Mouse (Mus musculus) lung, postnatal 10 days (tissue): ENCODE measurements around the gene Myo5a.

Experiments
- DNase-seq: peaks from one replicate; pipeline ENCODE4 v3.0.0; 2021

The Myo5a gene

GRCm38 (mm10) chr9:75070457-75071028 lies at the start of gene Myo5a:
Gene Myo5a (plus strand): TSS chr9:75071015.
- no peak for DNase-seq

- DNase-seq = no peak
Measured at GRCm38 (mm10) chr9:75022546-75022945, 48.3 kb upstream of the Myo5a start.

- DNase-seq = no peak
Measured at GRCm38 (mm10) chr9:75023150-75023894, 47.5 kb upstream of the Myo5a start.

GRCm38 (mm10) chr9:75024089-75024488 lies 46.7 kb upstream of the Myo5a start:
- no peak for DNase-seq

GRCm38 (mm10) chr9:75025689-75026088 lies 45.1 kb upstream of the Myo5a start:
- no peak for DNase-seq

GRCm38 (mm10) chr9:75032408-75032807 lies 38.4 kb upstream of the Myo5a start:
- DNase-seq = no peak

GRCm38 (mm10) chr9:75033141-75033540 lies 37.7 kb upstream of the Myo5a start:
- no peak for DNase-seq

GRCm38 (mm10) chr9:75034691-75035090 lies 36.1 kb upstream of the Myo5a start:
- DNase-seq = no peak

- DNase-seq = no peak
Measured at GRCm38 (mm10) chr9:75035944-75036343, 34.9 kb upstream of the Myo5a start.

GRCm38 (mm10) chr9:75037451-75038356 lies 33.1 kb upstream of the Myo5a start, which contains the start of gene Arpp19:
Gene Arpp19 (plus strand): TSS chr9:75037614.
- DNase-seq = peak; percentile 88

- no peak for DNase-seq
Measured at GRCm38 (mm10) chr9:75038357-75038688, 32.5 kb upstream of the Myo5a start.

- DNase-seq = no peak
Measured at GRCm38 (mm10) chr9:75040566-75040965, 30.2 kb upstream of the Myo5a start.

- no peak for DNase-seq
Measured at GRCm38 (mm10) chr9:75041840-75042525, 28.8 kb upstream of the Myo5a start.

- DNase-seq = no peak
Measured at GRCm38 (mm10) chr9:75043191-75043590, 27.6 kb upstream of the Myo5a start.

- no peak for DNase-seq
Measured at GRCm38 (mm10) chr9:75047079-75047478, 23.7 kb upstream of the Myo5a start.

GRCm38 (mm10) chr9:75049100-75049499 lies 21.7 kb upstream of the Myo5a start:
- DNase-seq = peak; percentile 67

- peak; percentile 80 for DNase-seq
Measured at GRCm38 (mm10) chr9:75050003-75050402, 20.8 kb upstream of the Myo5a start.

- no peak for DNase-seq
Measured at GRCm38 (mm10) chr9:75051841-75052240, 19.0 kb upstream of the Myo5a start.

GRCm38 (mm10) chr9:75055046-75055445 lies 15.8 kb upstream of the Myo5a start:
- DNase-seq = no peak

- DNase-seq = no peak
Measured at GRCm38 (mm10) chr9:75064678-75065331, 6.0 kb upstream of the Myo5a start.

- peak; percentile 79 for DNase-seq
Measured at GRCm38 (mm10) chr9:75071029-75071705, 352 bp downstream of the Myo5a start.

GRCm38 (mm10) chr9:75071706-75072192 lies 934 bp downstream of the Myo5a start:
- peak; percentile 17 for DNase-seq
